Mouse (Mus musculus) R1 (cell line): ENCODE data around the gene Lep.

Experiments used
- DNase-seq: peaks from one replicate; pipeline ENCODE4 v3.0.0-alpha.2; 2018; ENCODE audit warnings: low read depth, low spot score

Lep gene

DNA sequence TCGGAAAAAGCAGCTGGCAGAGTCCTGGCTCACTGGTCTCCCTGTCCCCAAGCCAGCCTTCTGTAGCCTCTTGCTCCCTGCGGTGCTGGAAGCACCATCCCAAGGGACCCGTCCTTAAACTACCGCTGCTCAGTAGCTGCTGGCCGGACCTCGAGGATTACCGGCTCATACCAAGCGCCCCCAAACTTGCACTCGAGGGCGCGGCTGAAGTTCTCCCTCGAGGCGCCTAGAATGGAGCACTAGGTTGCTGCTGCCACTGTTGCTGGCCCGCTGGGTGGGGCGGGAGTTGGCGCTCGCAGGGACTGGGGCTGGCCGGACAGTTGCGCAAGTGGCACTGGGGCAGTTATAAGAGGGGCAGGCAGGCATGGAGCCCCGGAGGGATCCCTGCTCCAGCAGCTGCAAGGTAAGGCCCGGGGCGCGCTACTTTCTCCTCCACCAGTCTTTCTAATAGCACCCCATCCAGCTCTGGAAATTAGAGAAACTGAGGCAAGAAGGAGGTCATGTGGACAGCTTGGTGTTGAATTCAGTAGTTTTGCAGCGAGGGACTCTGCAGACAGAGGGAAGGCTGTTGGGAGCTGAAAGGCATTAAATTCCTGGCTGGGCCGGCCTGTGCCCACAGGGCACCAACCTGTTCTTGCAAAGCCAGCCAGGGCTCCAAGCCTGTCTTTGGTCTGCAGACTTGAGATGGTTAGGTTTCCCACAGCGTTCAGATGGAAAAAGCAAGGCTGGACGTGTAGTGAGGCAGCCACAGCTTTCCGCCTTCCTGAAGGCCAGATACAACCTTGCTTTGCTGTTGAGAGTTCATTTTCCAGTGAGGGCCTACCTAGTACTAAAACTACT lies at the start of gene Lep:
Gene Lep (plus strand): TSS at position 375 of the 840 bp plus-strand sequence.
- no peak for DNase-seq

- DNase-seq = no peak
Observed at GRCm38 (mm10) chr6:29011651-29012050, 48.4 kb upstream of the Lep start.

- no peak for DNase-seq
Observed at GRCm38 (mm10) chr6:29013216-29013615, 46.8 kb upstream of the Lep start.

- DNase-seq = peak; percentile 94
Observed at GRCm38 (mm10) chr6:29016891-29017412, 43.1 kb upstream of the Lep start.

DNA sequence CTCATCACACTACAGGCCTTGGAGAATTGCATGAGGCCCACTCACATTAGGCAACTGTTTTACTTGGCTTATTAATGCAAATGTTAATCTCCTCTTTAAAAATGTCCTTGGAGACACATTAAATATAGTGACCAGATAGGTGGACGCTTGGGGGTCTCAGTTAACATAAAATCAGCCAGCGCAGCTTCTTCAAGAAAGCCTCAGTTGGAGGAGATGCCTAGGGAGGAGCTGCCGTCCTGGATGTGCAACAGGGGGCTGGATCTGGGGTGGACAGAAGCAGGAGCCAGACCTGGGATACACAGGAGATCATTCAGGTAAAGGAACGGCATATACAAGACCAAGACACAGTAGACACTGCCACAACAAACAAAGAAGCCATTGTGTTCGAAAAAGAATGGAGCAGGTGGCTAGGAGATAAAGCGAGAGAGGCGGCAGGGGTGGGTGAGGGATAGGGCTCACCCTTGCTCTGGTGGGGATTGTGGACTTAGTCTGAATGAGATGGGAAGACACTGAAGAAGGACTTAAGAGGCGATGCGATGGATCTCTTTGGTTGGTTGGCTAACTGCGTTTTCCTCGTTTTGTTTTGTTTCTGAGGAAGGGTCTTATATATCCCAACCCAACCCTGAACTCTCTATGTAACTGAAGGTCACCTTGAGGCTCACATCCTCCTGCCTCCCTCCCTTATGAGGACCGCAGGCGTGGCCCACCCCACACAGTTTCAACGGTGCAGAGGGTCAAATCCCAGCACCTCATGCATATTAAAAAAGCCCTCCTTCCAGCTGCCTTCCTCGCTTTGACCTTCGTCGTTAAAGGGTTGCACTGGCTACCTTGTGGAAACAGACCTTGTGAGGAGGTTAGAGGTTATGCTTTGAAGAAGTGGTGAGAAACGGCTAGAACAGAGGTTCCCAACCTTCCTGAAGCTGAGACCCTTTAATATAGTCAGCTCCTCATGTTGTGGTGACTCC lies 40.0 kb upstream of the Lep start:
- peak; percentile 83 for DNase-seq

DNA sequence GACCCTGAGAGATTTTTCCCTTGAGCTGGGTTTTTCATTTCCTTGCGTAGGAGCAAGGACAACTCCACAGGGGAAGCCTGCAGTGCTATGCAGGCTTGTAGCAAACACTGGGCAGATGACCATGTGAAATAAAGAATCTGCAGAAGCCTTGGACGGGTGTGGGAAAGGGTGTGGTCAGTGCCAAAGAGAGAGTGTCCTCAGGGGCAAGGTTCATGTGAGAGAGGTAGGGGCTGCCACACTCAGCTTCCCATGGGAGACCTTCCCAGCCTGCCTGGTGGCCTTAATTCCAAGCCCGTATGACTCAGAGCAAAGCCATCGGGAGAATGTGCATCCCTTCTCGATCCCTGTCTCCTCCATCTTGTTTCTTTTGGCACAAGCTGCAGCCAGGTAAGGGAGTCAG lies 39.1 kb upstream of the Lep start:
- DNase-seq = no peak

DNA sequence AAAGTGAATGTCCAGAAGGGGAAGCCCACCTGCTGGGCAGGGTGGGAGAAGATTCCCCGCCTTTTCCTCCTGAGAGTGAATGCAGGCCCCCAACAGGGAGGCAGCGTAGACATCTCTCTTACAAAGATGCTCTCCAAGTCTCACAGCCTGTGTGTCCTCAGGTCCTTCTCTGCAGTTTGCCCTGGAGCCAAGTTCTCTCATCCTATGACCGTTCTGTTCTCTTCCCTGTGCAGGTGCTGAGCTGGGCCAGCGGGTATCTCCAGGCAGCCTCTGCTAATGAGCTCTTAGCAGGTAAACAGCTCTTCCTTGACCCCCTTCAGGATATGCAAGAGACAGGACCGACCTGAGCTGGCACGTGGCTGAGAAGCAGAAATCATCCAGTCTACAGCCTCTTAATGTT lies 38.5 kb upstream of the Lep start:
- no peak for DNase-seq

DNA sequence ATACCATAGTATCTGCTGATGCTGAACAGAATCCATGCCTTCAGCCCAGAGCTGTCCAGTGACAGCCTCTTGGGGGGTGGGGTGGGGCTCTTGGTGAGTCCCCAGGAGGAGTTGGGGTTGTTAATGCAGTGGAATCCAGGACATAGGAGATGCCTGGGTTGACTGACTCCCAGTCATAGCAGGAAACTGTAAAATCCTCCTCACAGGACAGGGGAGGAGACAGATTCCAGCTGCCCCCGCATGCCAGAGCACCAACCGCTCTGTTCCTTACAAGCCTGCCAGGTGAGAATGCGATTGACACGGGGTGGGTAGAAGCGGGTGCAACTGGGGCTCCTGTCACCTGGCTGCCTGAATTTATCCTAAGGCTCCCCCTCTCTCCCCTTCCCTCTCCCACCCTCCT lies 37.9 kb upstream of the Lep start:
- no peak for DNase-seq

DNA sequence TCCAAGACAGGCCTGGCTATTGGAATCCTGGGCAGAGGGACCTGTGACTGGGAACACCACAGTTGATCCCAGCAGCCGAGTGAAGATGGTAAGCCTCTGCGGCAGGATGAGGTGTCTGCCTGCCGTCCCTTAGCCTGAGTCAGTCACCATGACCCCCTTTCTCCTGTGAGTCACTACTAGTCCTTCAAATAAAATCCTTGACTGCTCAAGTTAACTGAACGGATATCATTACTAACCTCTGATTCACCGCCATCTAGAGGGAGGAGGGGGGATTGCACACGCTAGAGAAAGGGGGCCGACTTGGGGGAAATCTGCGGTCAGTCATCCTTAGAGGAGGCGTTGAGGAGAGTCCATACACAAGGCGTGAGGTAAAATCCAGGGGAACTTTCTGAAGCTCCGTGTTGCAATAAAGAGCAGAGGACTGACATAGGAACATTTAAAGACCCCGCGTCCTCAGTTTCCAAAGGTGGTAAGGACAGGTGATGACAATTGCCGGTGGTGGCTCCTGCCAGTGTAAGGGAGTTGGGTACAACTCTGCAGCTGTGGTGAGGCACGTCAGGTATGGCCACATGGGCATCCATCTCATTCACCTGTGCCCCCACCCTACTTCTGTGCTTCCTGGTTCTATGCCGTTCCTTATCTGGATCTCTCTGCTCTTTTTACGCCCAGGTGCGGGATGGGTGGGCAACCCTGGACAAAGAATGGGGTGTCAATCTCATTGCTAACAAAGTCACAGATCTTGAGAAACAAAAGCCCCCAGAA lies 36.6 kb upstream of the Lep start:
- DNase-seq = peak; percentile 87

DNA sequence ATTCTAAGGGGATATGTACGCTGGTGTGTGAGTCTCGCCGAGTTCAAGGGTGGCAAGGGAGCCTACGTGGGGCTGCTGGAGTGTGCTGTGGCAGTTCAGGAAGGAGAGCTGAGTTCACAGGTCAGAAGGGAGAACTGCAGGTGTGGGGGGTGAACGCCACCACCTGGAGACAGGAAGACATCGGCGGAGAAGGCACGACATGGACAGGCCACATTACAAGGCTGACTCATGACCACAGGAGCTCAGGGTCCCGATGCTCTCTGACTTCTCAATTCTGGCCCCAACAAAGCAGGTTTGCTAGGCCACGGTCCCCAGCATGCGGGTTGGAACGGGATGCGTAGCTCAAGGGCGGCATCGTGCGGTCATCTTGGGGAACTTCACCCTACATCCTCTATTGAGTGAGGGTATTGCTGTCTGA lies 36.0 kb upstream of the Lep start:
- peak; percentile 85 for DNase-seq

DNA sequence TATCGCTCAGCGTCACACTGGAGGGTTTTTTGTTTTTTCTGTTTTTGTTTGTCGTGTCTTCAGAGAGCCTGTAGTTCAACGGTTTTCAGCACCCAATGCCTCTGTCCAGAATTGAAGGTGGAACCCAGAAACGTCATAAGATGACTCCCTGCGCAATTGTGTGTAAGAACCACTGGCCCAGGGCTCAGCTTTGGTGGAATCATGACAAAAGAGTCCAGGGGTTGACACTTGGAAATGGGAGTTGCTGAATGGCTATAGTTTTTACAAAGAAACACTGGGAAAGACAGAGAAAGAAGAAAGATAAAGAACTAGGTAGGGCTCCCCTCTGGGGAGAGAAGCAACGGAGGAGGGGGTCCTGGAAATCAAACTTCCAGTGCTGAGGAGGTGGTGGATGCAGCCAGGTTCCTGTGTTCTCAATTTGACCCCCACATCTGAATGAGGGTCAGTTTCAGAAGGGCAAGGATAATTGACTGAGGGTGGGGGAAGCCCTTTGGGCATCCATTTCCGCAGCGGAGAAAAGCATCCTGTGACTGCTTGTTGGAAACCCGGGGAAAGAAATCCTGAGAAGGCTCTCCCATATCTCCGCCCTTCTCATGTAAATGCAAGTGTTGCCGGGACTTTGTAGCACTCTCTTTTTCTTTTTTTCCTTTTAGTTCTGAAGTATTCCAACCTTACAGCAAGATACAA lies 34.1 kb upstream of the Lep start:
- DNase-seq = peak; percentile 84

DNA sequence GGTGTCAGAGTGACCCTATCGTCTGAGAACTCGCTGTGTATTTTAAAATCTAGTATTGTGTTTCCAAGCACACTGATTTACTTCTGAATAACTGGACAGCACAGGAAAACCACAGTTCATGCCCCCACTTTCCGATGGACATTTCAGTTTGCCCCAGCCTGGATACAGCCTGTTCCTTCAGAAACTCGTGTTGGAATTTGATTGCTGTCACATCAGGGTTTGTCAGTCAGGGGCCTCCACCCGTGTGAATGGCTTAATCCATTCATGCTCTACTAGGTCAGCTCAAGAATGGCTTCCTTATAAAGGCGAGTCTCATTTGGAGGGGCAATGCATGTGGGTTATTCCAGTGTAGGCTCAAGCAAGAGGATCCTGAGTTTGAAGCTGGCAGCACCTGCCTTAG lies 33.3 kb upstream of the Lep start:
- DNase-seq = no peak

- peak; percentile 62 for DNase-seq
Observed at GRCm38 (mm10) chr6:29028129-29028528, 31.9 kb upstream of the Lep start.

GRCm38 (mm10) chr6:29029521-29029920 lies 30.5 kb upstream of the Lep start:
- DNase-seq = no peak

- DNase-seq = no peak
Observed at GRCm38 (mm10) chr6:29031216-29031615, 28.8 kb upstream of the Lep start.

DNA sequence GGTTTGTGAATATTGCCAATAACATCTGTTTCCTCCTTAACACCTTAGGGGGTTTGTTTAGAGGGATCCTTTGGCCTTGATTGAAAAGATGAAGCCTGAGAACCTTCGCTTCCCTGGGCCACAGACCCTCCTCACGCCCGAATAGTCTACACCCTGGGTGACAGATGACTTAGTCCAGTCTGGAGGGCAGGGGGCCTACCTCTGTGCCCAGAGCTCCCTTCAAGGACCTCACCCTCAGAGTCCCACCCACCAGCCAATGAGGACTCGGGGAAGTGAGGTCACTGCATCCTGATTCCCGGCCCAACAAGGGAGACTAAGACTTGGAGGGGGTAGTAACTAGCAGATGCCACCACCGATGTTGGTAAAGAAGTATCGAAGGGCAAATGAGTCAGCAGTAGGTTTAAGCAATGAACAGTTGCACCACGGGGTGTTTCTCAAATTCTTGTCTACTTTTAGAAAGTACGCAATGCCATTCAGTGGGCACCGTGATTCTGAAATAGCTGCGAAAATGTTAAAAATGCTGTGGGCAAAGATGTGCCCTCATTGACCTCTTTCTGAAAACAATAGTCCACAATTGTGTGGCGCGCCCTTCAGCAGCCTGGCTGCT lies 28.2 kb upstream of the Lep start:
- DNase-seq = no peak

- DNase-seq = no peak
Observed at GRCm38 (mm10) chr6:29032411-29032810, 27.6 kb upstream of the Lep start.

DNA sequence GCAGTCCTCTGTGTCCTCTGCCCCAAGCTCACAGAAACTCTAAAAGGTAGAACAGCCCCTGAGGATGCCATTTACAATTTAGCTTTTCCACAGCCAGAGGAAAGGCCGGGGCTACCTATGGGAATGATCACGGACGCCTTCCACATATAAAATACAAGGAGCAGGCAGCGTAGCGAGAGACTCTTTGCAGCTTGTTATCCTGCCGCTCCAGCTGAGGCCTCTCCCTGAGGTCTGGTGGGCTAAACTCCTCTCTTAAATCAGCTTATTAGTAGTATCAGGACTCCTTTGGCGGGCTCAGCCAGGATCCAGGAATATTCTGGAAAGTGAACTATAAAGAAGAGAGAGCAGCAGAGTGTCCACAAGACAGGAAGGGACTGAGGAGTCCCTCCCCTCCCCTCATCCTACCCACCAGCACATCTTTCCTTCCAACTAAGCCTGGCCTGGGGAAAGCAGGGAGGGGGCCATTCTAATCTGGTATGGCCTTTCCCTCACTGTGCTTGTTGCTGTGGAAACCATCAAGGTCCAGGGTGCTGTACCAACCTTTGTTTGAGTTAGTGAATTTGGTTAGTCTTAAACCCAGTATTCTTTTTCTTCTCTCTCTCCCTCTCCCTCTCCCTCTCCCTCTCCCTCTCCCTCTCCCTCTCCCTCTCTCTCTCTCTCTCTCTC lies 25.9 kb upstream of the Lep start:
- no peak for DNase-seq

- no peak for DNase-seq
Observed at GRCm38 (mm10) chr6:29036698-29037097, 23.3 kb upstream of the Lep start.

DNA sequence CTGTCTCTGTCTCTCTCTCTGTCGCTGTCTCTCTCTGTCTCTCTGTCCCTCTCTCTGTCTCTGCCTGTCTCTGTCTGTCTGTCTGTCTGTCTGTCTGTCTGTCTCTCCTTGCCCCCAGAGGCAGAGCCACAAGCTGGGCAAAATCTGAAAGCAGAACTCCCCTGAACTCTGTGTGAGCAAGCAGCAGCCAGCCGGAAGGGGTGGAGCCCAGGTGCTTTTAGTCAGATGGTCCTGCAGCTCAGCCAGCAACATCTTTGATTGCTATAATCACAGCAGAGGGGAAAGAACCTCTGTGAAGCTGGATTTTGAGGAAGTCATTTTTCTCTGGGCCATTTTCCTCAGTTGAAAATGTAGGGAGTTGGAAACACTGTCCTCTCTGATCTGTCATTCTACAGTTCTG lies 19.8 kb upstream of the Lep start:
- DNase-seq = no peak
